Mouse (Mus musculus) lung, postnatal 0 days (tissue): ENCODE data around the gene Ptprg. TPM values are rescaled to one million over a fixed set of nuclear protein-coding genes. Genes with fewer than 3 reads are reported as not detected.

ENCODE experiments used
- ATAC-seq: fragments of 200-750 bp; cut with Nextera tagmentation; 2 replicates; pipeline ENCODE4 v1.8.0; 2017; ENCODE audit warnings: moderate library complexity
- DNase-seq: peaks from one replicate; pipeline ENCODE4 v3.0.0-alpha.2; 2016; ENCODE audit warnings: low spot score
- H3K27ac ChIP-seq: fragments of 300-500 bp; sonication (generic); 2 replicates; pipeline ENCODE4 v1.5.1; 2014; ENCODE audit warnings: antibody characterized with exemption, mild to moderate bottlenecking, low read length, mixed read lengths
- H3K27me3 ChIP-seq: fragments of 300-500 bp; sonication (generic); replicated peaks from 2 replicates; pipeline ENCODE4 v1.6.1; 2014; ENCODE audit warnings: low read length, mixed read lengths; ENCODE audit not compliant: insufficient read depth
- H3K36me3 ChIP-seq: fragments of 300-500 bp; sonication (generic); 2 replicates; pipeline ENCODE4 v1.6.1; 2014; ENCODE audit warnings: low read length, mixed read lengths; ENCODE audit not compliant: insufficient read depth
- H3K4me1 ChIP-seq: fragments of 300-500 bp; sonication (generic); 2 replicates; pipeline ENCODE4 v1.6.1; 2014; ENCODE audit warnings: antibody characterized with exemption, low read depth, low read length, mixed read lengths; ENCODE audit not compliant: insufficient read depth
- H3K4me2 ChIP-seq: fragments of 300-500 bp; sonication (generic); replicated peaks from 2 replicates; pipeline ENCODE4 v1.6.1; 2014; ENCODE audit warnings: low read depth, mild to moderate bottlenecking, low read length, moderate library complexity, mixed read lengths
- H3K4me3 ChIP-seq: fragments of 300-500 bp; sonication (generic); 2 replicates; pipeline ENCODE4 v1.5.1; 2014; ENCODE audit warnings: low read depth, low read length
- H3K9ac ChIP-seq: fragments of 300-500 bp; sonication (generic); replicated peaks from 2 replicates; pipeline ENCODE4 v1.6.1; 2014; ENCODE audit warnings: low read depth, mild to moderate bottlenecking
- H3K9me3 ChIP-seq: fragments of 300-500 bp; sonication (generic); 2 replicates; pipeline ENCODE4 v1.6.1; 2016; ENCODE audit warnings: low read length, mixed read lengths
- CTCF ChIP-seq: IDR thresholded peaks from 2 replicates; pipeline ENCODE4 v1.5.1; 2016; ENCODE audit warnings: antibody characterized with exemption, mild to moderate bottlenecking
- EP300 ChIP-seq: IDR thresholded peaks from 2 replicates; pipeline ENCODE4 v1.6.1; 2016; ENCODE audit warnings: antibody characterized with exemption, mild to moderate bottlenecking, control low read depth
- WGBS: fragments of 180-500 bp; shearing (Covaris S2); extraction: QIAGEN DNeasy Blood & Tissue Kit; methylation state at CpG from one replicate; pipeline ENCODE4 v1.1.7; 2014; 5-methylcytosine and 5-hydroxymethylcytosine counted together
- polyA plus RNA-seq: library from polyadenylated mRNA; unstranded; fragments of >200 nt; fragmentation: Nextera tagmentation; extraction: Ambion mirVana; gene quantifications from 2 replicates; pipeline ENCODE4 v1.2.1, GENCODE M21; 2015

Gene Ptprg
- polyA plus RNA-seq, 1 experiment from 2014 or later: 19.4 TPM

DNA sequence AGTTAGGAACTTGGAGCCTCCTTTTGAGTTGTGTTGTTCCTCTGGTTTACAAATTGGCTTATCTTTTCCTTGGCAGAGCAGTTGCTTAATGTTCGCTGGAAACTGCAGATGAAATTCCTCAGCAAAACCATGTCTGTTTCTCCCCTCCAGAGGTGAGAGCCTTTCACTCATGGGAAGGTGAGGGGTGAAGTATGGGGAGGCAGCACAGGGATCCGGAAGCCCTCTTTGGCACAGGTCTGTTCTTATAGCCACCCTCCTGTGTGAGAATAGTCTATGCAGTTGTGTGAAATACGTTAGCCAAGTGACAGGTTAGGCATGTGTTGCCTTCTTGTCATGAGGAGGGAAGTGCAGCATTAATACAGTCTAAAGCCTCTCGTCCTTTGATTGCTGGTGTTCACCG, 330.7 kb downstream of the Ptprg start:
- WGBS: 37% methylated on average over 5 of the region's 5 CpGs
- ATAC-seq: no peak
- Histone ChIP-seq H3K27ac (no peak overlapping the region), H3K9ac (no peak overlapping the region), H3K36me3 (no peaks in the 10 kb centered on the region), H3K4me1 (peaks cover 9% of the 10 kb centered on the region; the same call in 1 of the 2 replicates), H3K27me3 (no peaks in the 10 kb centered on the region), H3K4me2 (no peak overlapping the region), H3K4me3 (no peak overlapping the region), H3K9me3 (no peaks in the 10 kb centered on the region)
- DNase-seq: no peak
- 0 out of 2 replicates have a peak, but pooled peaks have one; percentile 2 for TF ChIP-seq CTCF
- no peak for TF ChIP-seq EP300

- Histone ChIP-seq H3K36me3 (no peaks in the 10 kb centered on the region), H3K27me3 (no peaks in the 10 kb centered on the region), H3K9ac (no peak overlapping the region), H3K27ac (no peak overlapping the region), H3K9me3 (no peaks in the 10 kb centered on the region), H3K4me2 (no peak overlapping the region), H3K4me3 (no peak overlapping the region), H3K4me1 (peaks cover 9% of the 10 kb centered on the region; the same call in 1 of the 2 replicates)
- DNase-seq (no peak), ATAC-seq (no peak)
- 64% methylated on average over 3 of the region's 3 CpGs for WGBS
- TF ChIP-seq CTCF (no peak), EP300 (no peak)
Measured at GRCm38 (mm10) chr14:11886417-11886816, 333.1 kb downstream of the Ptprg start.

DNA sequence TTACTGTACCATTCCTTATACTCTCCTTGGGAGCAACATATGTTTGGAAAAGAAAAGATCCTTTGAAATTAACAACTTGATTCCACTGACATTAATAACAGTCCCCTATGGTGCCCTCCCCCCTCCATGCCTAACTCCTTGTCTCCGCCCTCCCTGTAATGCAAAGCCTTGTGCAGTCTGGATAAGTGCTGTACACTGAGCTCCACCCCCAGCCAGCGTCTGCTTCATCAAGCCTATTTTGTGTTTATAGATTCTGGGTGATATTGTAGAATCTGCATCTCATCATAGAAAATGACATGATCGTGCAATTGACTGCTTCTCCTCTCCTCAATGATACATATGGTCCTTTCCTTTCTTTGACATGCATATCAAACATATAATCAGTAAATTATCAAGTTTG, 337.6 kb downstream of the Ptprg start:
- Histone ChIP-seq H3K36me3 (no peaks in the 10 kb centered on the region), H3K27ac (no peak overlapping the region), H3K4me3 (no peak overlapping the region), H3K4me1 (no peaks in the 10 kb centered on the region), H3K9ac (no peak overlapping the region), H3K27me3 (no peaks in the 10 kb centered on the region), H3K9me3 (no peaks in the 10 kb centered on the region), H3K4me2 (no peak overlapping the region)
- DNase-seq: no peak
- ATAC-seq: no peak
- TF ChIP-seq EP300 (no peak), CTCF (no peak)
- 58% methylated on average over 3 of the region's 3 CpGs for WGBS

GRCm38 (mm10) chr14:11892621-11893020, 339.3 kb downstream of the Ptprg start:
- Histone ChIP-seq H3K4me1 (no peaks in the 10 kb centered on the region), H3K4me2 (no peak overlapping the region), H3K9me3 (no peaks in the 10 kb centered on the region), H3K36me3 (no peaks in the 10 kb centered on the region), H3K27me3 (no peaks in the 10 kb centered on the region), H3K9ac (no peak overlapping the region), H3K27ac (no peak overlapping the region), H3K4me3 (no peak overlapping the region)
- TF ChIP-seq EP300 (no peak), CTCF (no peak)
- 39% methylated on average over 9 of the region's 9 CpGs for WGBS
- no peak for DNase-seq
- no peak for ATAC-seq

GRCm38 (mm10) chr14:11895486-11895885, 342.2 kb downstream of the Ptprg start:
- Histone ChIP-seq H3K4me2 (no peak overlapping the region), H3K36me3 (no peaks in the 10 kb centered on the region), H3K4me3 (no peak overlapping the region), H3K4me1 (no peaks in the 10 kb centered on the region), H3K9ac (no peak overlapping the region), H3K27ac (no peak overlapping the region), H3K9me3 (no peaks in the 10 kb centered on the region), H3K27me3 (no peaks in the 10 kb centered on the region)
- no peak for TF ChIP-seq CTCF
- TF ChIP-seq EP300: no peak
- ATAC-seq: no peak
- 50% methylated on average over 13 of the region's 13 CpGs for WGBS
- no peak for DNase-seq

- Histone ChIP-seq H3K9me3 (no peaks in the 10 kb centered on the region), H3K27me3 (no peaks in the 10 kb centered on the region), H3K4me2 (no peak overlapping the region), H3K36me3 (no peaks in the 10 kb centered on the region), H3K4me3 (no peak overlapping the region), H3K9ac (no peak overlapping the region), H3K27ac (no peak overlapping the region), H3K4me1 (no peaks in the 10 kb centered on the region)
- ATAC-seq (no peak), DNase-seq (no peak)
- WGBS: 65% methylated on average over 2 of the region's 2 CpGs
- no peak for TF ChIP-seq EP300
- TF ChIP-seq CTCF: no peak
Measured at GRCm38 (mm10) chr14:11902794-11903193, 349.5 kb downstream of the Ptprg start.

- ATAC-seq (no peak), DNase-seq (no peak)
- no peaks in the 10 kb centered on the region for H3K9me3 ChIP-seq
- no peak overlapping the region for H3K4me3 ChIP-seq
- TF ChIP-seq EP300: no peak
- no peak for TF ChIP-seq CTCF
- no peak overlapping the region for H3K27ac ChIP-seq
- 78% methylated on average over 5 of the region's 5 CpGs for WGBS
- H3K9ac ChIP-seq: no peak overlapping the region
- H3K36me3 ChIP-seq: no peaks in the 10 kb centered on the region
- no peak overlapping the region for H3K4me2 ChIP-seq
- H3K27me3 ChIP-seq: no peaks in the 10 kb centered on the region
- H3K4me1 ChIP-seq: no peaks in the 10 kb centered on the region
Measured at GRCm38 (mm10) chr14:11906130-11906675, 352.9 kb downstream of the Ptprg start.
